Mouse (Mus musculus): ENCODE results near the gene Btbd2.
"Not testable (repeated sequence)": the region's sequence is repeated elsewhere in the genome, so short reads cannot be mapped to it uniquely, and the experiment has no call there.

Btbd2 gene

DNA sequence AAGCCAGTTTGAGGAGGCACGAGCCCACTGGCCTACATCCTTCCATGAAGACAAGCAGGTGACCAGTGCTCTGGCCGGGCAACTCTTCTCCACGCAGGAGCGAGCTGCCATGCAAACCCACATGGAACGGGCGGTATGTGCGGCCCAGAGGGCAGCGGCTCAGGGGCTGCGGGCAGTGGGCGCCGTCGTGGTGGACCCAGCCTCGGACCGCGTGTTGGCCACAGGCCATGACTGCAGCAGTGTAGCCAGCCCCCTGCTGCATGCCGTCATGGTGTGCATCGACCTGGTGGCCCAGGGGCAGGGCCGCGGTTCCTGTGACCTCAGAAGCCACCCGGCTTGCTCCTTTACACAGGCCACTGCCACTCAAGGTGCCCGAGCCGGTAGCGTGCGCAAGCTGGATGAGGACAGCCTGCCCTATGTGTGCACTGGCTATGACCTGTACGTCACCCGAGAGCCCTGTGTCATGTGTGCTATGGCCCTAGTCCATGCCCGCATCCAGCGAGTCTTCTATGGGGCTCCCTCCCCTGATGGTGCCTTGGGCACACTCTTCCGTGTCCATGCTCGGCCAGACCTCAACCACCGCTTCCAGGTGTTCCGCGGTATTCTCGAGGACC, 50.0 kb downstream of the Btbd2 start:
- no peak for DNase-seq (ENCODE audit: low spot score in 2 of 2)

DNA sequence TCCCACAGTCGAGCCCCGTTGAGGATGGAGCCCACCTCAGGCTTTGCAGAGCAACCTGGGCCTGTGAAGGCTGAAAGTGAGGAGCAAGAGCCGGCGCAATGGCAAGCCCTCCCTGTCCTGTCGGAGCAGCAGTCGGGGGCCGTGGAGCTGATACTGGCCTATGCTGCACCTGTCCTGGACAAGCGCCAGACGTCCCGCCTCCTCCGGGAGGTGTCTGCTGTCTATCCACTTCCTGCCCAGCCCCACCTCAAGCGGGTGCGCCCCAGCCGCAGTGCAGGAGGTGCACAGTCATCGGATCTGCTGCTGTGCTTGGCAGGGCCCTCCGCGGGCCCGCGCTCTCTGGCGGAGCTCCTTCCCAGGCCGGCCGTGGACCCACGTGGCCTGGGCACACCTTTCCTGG, 50.6 kb downstream of the Btbd2 start:
- DNase-seq (ENCODE audit: low spot score in 2 of 2) = no peak

DNA sequence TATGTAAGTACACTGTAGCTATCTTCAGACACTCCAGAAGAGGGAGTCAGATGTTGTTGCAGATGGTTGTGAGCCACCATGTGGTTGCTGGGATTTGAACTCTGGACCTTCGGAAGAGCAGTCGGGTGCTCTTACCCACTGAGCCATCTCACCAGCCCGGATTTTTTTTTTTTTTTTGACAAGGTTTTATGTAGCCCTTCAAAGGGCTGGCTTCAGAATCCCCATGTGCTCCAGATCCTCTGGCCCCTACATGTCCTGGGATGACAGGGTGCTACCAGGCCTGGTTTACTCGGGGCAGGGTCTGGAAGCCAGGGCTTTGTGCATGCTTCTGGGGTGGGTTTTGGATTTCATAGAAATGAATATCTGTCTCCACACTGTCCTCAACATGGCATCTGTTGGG, 51.1 kb downstream of the Btbd2 start, which contains the start of gene Gm49322:
Gene Gm49322, plus strand, starts transcription at position 301 of the 400 bp plus-strand sequence.
- not testable (repeated sequence) for DNase-seq (ENCODE audit: low spot score in 2 of 2)

DNA sequence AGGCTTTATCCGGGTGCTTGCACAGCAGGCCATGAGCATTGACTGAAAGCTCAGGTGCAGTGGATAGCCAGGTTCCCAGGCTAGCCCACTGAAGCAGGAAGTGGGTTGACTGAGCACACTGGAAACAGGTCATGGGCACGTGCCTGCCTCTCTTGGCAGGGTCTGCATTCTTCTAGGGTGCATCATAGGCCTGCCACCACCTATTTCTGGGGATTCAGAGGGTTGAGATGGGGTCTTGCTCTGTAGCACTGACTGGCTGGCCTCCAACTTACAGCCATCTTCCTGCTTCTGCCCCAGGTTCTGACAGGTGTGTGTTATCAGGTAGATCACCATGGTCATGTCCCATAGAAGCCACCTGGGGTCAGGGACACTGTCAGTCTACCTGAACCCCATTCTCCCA, 51.9 kb downstream of the Btbd2 start:
- DNase-seq (ENCODE audit: low spot score in 2 of 2) = no peak

DNA sequence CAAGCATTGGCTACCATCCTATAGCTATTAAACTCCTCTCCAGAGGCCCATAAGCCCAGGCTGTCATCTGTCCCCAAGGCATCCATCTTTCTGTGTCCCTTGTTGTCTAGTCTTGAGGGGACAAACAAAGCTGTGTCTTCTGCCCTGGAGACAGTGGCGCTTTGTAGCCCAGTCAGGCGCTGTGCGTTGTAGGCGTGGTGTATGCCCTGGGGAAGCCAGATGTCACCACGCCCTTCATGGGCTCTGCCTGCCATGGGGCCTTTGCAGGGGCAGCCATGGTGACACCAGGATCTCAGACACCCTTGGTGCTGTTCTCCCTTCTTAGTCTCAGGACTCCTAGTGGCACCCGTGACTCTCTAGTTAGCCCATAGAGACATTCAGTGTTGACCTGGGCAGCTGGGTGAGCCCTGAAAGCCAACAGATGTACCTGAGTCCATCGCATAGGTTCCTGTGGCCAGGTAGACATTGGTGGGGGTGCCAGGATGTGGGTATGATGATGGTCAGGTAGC, 52.8 kb downstream of the Btbd2 start:
- DNase-seq (ENCODE audit: low spot score in 2 of 2) = no peak

DNA sequence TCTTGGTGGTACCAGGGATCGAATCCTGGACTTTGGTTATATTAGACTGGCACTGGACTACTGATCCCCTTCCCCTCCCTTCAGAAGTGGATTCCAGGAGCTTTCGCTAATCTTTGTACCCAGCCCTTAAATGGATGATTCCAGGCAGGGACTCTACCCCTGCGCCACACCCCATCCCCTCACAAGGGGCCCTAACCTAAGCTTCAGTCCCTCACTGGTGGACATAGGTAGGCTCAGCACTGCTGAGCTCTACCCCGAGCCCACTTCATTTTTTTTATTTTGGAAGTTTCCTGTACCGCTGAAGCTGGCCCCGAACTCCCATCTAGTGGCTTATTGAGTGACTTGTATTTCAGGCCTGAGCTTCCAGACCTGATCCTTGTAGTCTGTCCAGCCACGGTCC, 53.5 kb downstream of the Btbd2 start:
- no peak for DNase-seq (ENCODE audit: low spot score in 2 of 2)

DNA sequence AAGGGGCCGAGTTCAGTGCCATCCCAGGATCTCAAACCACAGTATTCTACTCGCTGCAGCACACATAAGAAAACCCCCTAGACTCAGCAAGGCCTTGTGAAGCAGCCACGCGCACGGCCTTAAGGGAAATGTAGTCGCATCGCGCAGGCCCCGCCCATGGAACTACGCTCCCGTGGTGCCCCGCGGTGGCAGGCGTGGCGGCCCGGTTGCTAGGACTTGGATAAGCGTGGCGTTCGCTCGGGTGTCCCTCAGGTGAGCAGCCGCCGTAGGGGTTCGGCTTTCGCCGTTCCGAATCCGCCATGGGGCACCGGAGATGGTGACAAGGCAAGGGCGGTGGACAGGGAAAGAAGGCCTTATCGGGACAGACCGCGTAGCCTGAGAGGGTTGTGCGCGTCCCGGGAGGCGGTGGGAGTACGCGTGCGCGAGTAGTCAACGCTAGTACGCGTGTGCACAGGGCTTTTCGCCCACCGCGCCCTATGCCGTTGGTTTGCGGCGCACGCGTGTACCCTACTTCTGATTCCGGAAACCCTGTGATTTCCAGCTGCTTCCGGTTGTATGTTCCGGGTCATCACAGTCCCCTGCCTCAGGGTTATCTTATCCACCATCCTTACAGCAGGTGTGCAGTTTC, 54.1 kb downstream of the Btbd2 start, which contains the start of the genes Scamp4 and Adat3:
Gene Scamp4, plus strand, starts transcription at position 175 of the 628 bp plus-strand sequence.
Gene Adat3, plus strand, starts transcription at position 183 of the 628 bp plus-strand sequence.
- DNase-seq (ENCODE audit: low spot score in 2 of 2) = peak; percentile 90 to 95

DNA sequence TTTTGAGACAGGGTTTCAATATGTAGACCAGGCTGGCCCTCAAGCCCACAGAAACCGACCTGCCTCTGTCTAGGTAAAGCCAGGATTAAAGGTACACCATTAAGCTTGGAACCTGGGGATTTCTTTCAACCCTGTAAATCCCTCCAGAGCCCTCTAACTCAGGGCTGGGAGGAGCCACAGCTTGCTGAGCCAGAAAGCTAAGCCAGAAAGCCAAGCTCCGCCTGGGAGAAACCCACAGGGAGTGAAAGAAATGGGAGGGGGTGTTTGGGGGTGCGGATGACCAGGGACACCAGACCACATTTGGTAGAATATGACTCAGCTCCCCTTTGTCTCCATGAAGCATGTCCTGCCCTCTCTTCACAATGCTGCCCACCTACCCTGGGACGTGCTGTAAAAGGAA, 60.6 kb downstream of the Btbd2 start:
- DNase-seq (ENCODE audit: low spot score in 2 of 2) = no peak

Measured in frontal cortex, postnatal 10 days (tissue).